Mouse (Mus musculus) frontal cortex, postnatal 14 days (tissue): ENCODE data around the gene Zdhhc1.

Experiments
- DNase-seq, 2 experiments: peaks; one replicate each; pipeline ENCODE4 v3.0.0; 2022; ENCODE audit warnings: low spot score in 2 of 2

Gene Zdhhc1

GRCm38 (mm10) chr8:105455218-105455617, 41.5 kb downstream of the Zdhhc1 start:
- no peak for DNase-seq

- DNase-seq: no peak
Observed at GRCm38 (mm10) chr8:105454088-105454487, 42.6 kb downstream of the Zdhhc1 start.

- DNase-seq: no peak
Observed at GRCm38 (mm10) chr8:105453296-105453695, 43.4 kb downstream of the Zdhhc1 start.

GRCm38 (mm10) chr8:105451903-105452603, 44.6 kb downstream of the Zdhhc1 start:
- no peak for DNase-seq

GRCm38 (mm10) chr8:105450977-105451376, 45.7 kb downstream of the Zdhhc1 start:
- DNase-seq: no peak

- DNase-seq: no peak
Observed at GRCm38 (mm10) chr8:105448596-105448995, 48.1 kb downstream of the Zdhhc1 start.

GRCm38 (mm10) chr8:105448188-105448587, 48.5 kb downstream of the Zdhhc1 start:
- no peak for DNase-seq

GRCm38 (mm10) chr8:105446127-105446552, 50.6 kb downstream of the Zdhhc1 start:
- no peak for DNase-seq

- no peak for DNase-seq
Observed at GRCm38 (mm10) chr8:105445296-105446126, 51.2 kb downstream of the Zdhhc1 start.

- no peak for DNase-seq
Observed at GRCm38 (mm10) chr8:105442661-105443060, 54.0 kb downstream of the Zdhhc1 start.

GRCm38 (mm10) chr8:105441433-105441832, 55.3 kb downstream of the Zdhhc1 start:
- no peak for DNase-seq

- DNase-seq: no peak
Observed at GRCm38 (mm10) chr8:105438865-105439264, 57.8 kb downstream of the Zdhhc1 start.

- no peak for DNase-seq
Observed at GRCm38 (mm10) chr8:105437078-105437748, 59.5 kb downstream of the Zdhhc1 start.

GRCm38 (mm10) chr8:105436218-105436617, 60.5 kb downstream of the Zdhhc1 start:
- no peak for DNase-seq

- DNase-seq: no peak
Observed at GRCm38 (mm10) chr8:105434136-105434535, 62.6 kb downstream of the Zdhhc1 start.

- DNase-seq: no peak
Observed at GRCm38 (mm10) chr8:105433511-105433910, 63.2 kb downstream of the Zdhhc1 start.

- DNase-seq: no peak
Observed at GRCm38 (mm10) chr8:105433021-105433420, 63.7 kb downstream of the Zdhhc1 start.

- DNase-seq: no peak
Observed at GRCm38 (mm10) chr8:105431743-105432515, 64.8 kb downstream of the Zdhhc1 start.

GRCm38 (mm10) chr8:105426878-105427277, 69.8 kb downstream of the Zdhhc1 start:
- DNase-seq: no peak
